Mouse (Mus musculus): Measurements from ENCODE around the gene C1ra.
A peak's percentile ranks its signal among the peaks of the same experiment; 100 is the strongest.
"Not testable (repeated sequence)": the region's sequence is repeated elsewhere in the genome, so short reads cannot be mapped to it uniquely, and the experiment has no call there.

The C1ra gene

GRCm38 (mm10) chr6:124474621-124475020 is 37.6 kb upstream of the C1ra start:
- Histone ChIP-seq H3K4me1 (replicated peaks; ENCODE audit: low read depth, low read length) (peaks cover 58% of the 10 kb centered on the region), H3K4me3 (replicated peaks; ENCODE audit: low read length) (peak overlapping the region; percentile 90), H3K27me3 (ENCODE audit: insufficient read depth, low read length) (peaks cover 11% of the 10 kb centered on the region), H3K36me3 (ENCODE audit: insufficient read depth, low read length) (peaks cover 17% of the 10 kb centered on the region), H3K9me3 (ENCODE audit: low read length) (no peaks in the 10 kb centered on the region)
- TF ChIP-seq NANOG (IDR thresholded peaks at IDR 0.05; ENCODE audit: borderline replicate concordance, low read length) (no peak), CTCF (conservative IDR thresholded peaks at IDR 0.05; ENCODE audit: low read length) (no peak), POU5F1 (IDR thresholded peaks at IDR 0.05; ENCODE audit: borderline replicate concordance, low read length) (no peak)

GRCm38 (mm10) chr6:124475335-124476075 is 36.7 kb upstream of the C1ra start:
- Histone ChIP-seq H3K4me1 (replicated peaks; ENCODE audit: low read depth, low read length) (peaks cover 66% of the 10 kb centered on the region), H3K4me3 (replicated peaks; ENCODE audit: low read length) (peak overlapping the region; percentile 90)

GRCm38 (mm10) chr6:124476216-124476615 is 36.0 kb upstream of the C1ra start:
- H3K36me3 ChIP-seq (ENCODE audit: insufficient read depth, low read length): peaks cover 17% of the 10 kb centered on the region
- H3K4me3 ChIP-seq (replicated peaks; ENCODE audit: low read length): peak overlapping the region; percentile 90
- TF ChIP-seq POU5F1 (IDR thresholded peaks at IDR 0.05; ENCODE audit: borderline replicate concordance, low read length): no peak
- TF ChIP-seq NANOG (IDR thresholded peaks at IDR 0.05; ENCODE audit: borderline replicate concordance, low read length): no peak
- TF ChIP-seq CTCF (conservative IDR thresholded peaks at IDR 0.05; ENCODE audit: low read length): no peak
- peaks cover 73% of the 10 kb centered on the region for H3K4me1 ChIP-seq (replicated peaks; ENCODE audit: low read depth, low read length)
- no peaks in the 10 kb centered on the region for H3K27me3 ChIP-seq (ENCODE audit: insufficient read depth, low read length)
- no peaks in the 10 kb centered on the region for H3K9me3 ChIP-seq (ENCODE audit: low read length)

More at GRCm38 (mm10) chr6:124475335-124476075, 36.7 kb upstream of the C1ra start:
- peaks cover 17% of the 10 kb centered on the region for H3K36me3 ChIP-seq (ENCODE audit: insufficient read depth, low read length)
- not testable (repeated sequence) for H3K27me3 ChIP-seq (ENCODE audit: insufficient read depth, low read length); H3K9me3 ChIP-seq (ENCODE audit: low read length)

GRCm38 (mm10) chr6:124476796-124477195 is 35.4 kb upstream of the C1ra start:
- H3K4me1 ChIP-seq (replicated peaks; ENCODE audit: low read depth, low read length): peaks cover 79% of the 10 kb centered on the region
- no peaks in the 10 kb centered on the region for H3K9me3 ChIP-seq (ENCODE audit: low read length)
- peaks cover 17% of the 10 kb centered on the region for H3K36me3 ChIP-seq (ENCODE audit: insufficient read depth, low read length)
- H3K4me3 ChIP-seq (replicated peaks; ENCODE audit: low read length): peak overlapping the region; percentile 90
- no peaks in the 10 kb centered on the region for H3K27me3 ChIP-seq (ENCODE audit: insufficient read depth, low read length)
- TF ChIP-seq POU5F1 (IDR thresholded peaks at IDR 0.05; ENCODE audit: borderline replicate concordance, low read length): no peak
- TF ChIP-seq NANOG (IDR thresholded peaks at IDR 0.05; ENCODE audit: borderline replicate concordance, low read length): no peak
- no peak for TF ChIP-seq CTCF (conservative IDR thresholded peaks at IDR 0.05; ENCODE audit: low read length)

GRCm38 (mm10) chr6:124477221-124477655 is 35.0 kb upstream of the C1ra start:
- TF ChIP-seq NANOG (IDR thresholded peaks at IDR 0.05; ENCODE audit: borderline replicate concordance, low read length) (0 out of 2 replicates have a peak, but pooled peaks have one; percentile 4), POU5F1 (IDR thresholded peaks at IDR 0.05; ENCODE audit: borderline replicate concordance, low read length) (no peak), CTCF (conservative IDR thresholded peaks at IDR 0.05; ENCODE audit: low read length) (no peak)
- no peaks in the 10 kb centered on the region for H3K27me3 ChIP-seq (ENCODE audit: insufficient read depth, low read length)
- H3K4me1 ChIP-seq (replicated peaks; ENCODE audit: low read depth, low read length): peaks cover 81% of the 10 kb centered on the region
- peaks cover 17% of the 10 kb centered on the region for H3K36me3 ChIP-seq (ENCODE audit: insufficient read depth, low read length)
- H3K4me3 ChIP-seq (replicated peaks; ENCODE audit: low read length): peak overlapping the region; percentile 90
- no peaks in the 10 kb centered on the region for H3K9me3 ChIP-seq (ENCODE audit: low read length)

GRCm38 (mm10) chr6:124477922-124478651 is 34.1 kb upstream of the C1ra start:
- TF ChIP-seq CTCF (conservative IDR thresholded peaks at IDR 0.05; ENCODE audit: low read length) (no peak), NANOG (IDR thresholded peaks at IDR 0.05; ENCODE audit: borderline replicate concordance, low read length) (no peak), POU5F1 (IDR thresholded peaks at IDR 0.05; ENCODE audit: borderline replicate concordance, low read length) (no peak)
- H3K4me1 ChIP-seq (replicated peaks; ENCODE audit: low read depth, low read length): peaks cover 72% of the 10 kb centered on the region
- H3K4me3 ChIP-seq (replicated peaks; ENCODE audit: low read length): peak overlapping the region; percentile 90
- peaks cover 17% of the 10 kb centered on the region for H3K36me3 ChIP-seq (ENCODE audit: insufficient read depth, low read length)
- H3K9me3 ChIP-seq (ENCODE audit: low read length): no peaks in the 10 kb centered on the region
- H3K27me3 ChIP-seq (ENCODE audit: insufficient read depth, low read length): no peaks in the 10 kb centered on the region

- TF ChIP-seq CTCF (conservative IDR thresholded peaks at IDR 0.05; ENCODE audit: low read length): no peak
- no peak for TF ChIP-seq POU5F1 (IDR thresholded peaks at IDR 0.05; ENCODE audit: borderline replicate concordance, low read length)
- no peak for TF ChIP-seq NANOG (IDR thresholded peaks at IDR 0.05; ENCODE audit: borderline replicate concordance, low read length)
- peaks cover 63% of the 10 kb centered on the region for H3K4me1 ChIP-seq (replicated peaks; ENCODE audit: low read depth, low read length)
- H3K36me3 ChIP-seq (ENCODE audit: insufficient read depth, low read length): peaks cover 17% of the 10 kb centered on the region
- peak overlapping the region; percentile 90 for H3K4me3 ChIP-seq (replicated peaks; ENCODE audit: low read length)
- H3K9me3 ChIP-seq (ENCODE audit: low read length): no peaks in the 10 kb centered on the region
- H3K27me3 ChIP-seq (ENCODE audit: insufficient read depth, low read length): no peaks in the 10 kb centered on the region
Observed at GRCm38 (mm10) chr6:124478874-124479572, 33.2 kb upstream of the C1ra start.

- H3K4me3 ChIP-seq (replicated peaks; ENCODE audit: low read length): no peak overlapping the region
- TF ChIP-seq NANOG (IDR thresholded peaks at IDR 0.05; ENCODE audit: borderline replicate concordance, low read length): no peak
- TF ChIP-seq POU5F1 (IDR thresholded peaks at IDR 0.05; ENCODE audit: borderline replicate concordance, low read length): no peak
- TF ChIP-seq CTCF (conservative IDR thresholded peaks at IDR 0.05; ENCODE audit: low read length): no peak
- H3K4me1 ChIP-seq (replicated peaks; ENCODE audit: low read depth, low read length): peaks cover 63% of the 10 kb centered on the region
- H3K27me3 ChIP-seq (ENCODE audit: insufficient read depth, low read length): no peaks in the 10 kb centered on the region
- H3K36me3 ChIP-seq (ENCODE audit: insufficient read depth, low read length): peaks cover 17% of the 10 kb centered on the region
- no peaks in the 10 kb centered on the region for H3K9me3 ChIP-seq (ENCODE audit: low read length)
Observed at GRCm38 (mm10) chr6:124479573-124479930, 32.7 kb upstream of the C1ra start.
